Mouse (Mus musculus): ENCODE measurements at regions not wholly inside any gene's neighbourhood (a gene's known extent, or its start where the extent isn't known, plus 50 kb on each side); places are given as distances from the start of the nearest gene placed in this dataset.

- intact Hi-C loops (cut with DNase I): no loop called here
- DNase-seq: no peak
Measured at GRCm38 (mm10) chr13:35211834-35212233, 184.9 kb upstream of the Eci2 start.

- intact Hi-C loops (cut with DNase I): no loop called here
- DNase-seq: peak; percentile 58
Measured at GRCm38 (mm10) chr13:35212276-35212675, 185.4 kb upstream of the Eci2 start.

GRCm38 (mm10) chr13:35214219-35214618, 187.3 kb upstream of the Eci2 start:
- DNase-seq: no peak
- intact Hi-C loops (cut with DNase I): no loop called here

- DNase-seq: no peak
- intact Hi-C loops (cut with DNase I): no loop called here
Measured at GRCm38 (mm10) chr13:35226142-35226829, 199.4 kb upstream of the Eci2 start.

GRCm38 (mm10) chr13:35226944-35227343, 200.0 kb upstream of the Eci2 start:
- DNase-seq: no peak
- intact Hi-C loops (cut with DNase I): no loop called here

GRCm38 (mm10) chr13:35229601-35230000, 202.7 kb upstream of the Eci2 start:
- intact Hi-C loops (cut with DNase I): no loop called here
- DNase-seq: no peak

GRCm38 (mm10) chr13:35233636-35234035, 206.7 kb upstream of the Eci2 start:
- no peak for DNase-seq
- intact Hi-C loops (cut with DNase I): no loop called here

- intact Hi-C loops (cut with DNase I): no loop called here
- peak; percentile 17 for DNase-seq
Measured at GRCm38 (mm10) chr13:35241443-35241842, 214.5 kb upstream of the Eci2 start.

- DNase-seq: peak; percentile 42
- intact Hi-C loops (cut with DNase I): no loop called here
Measured at GRCm38 (mm10) chr13:35243946-35244345, 217.1 kb upstream of the Eci2 start.

GRCm38 (mm10) chr13:35257386-35257785, 230.5 kb upstream of the Eci2 start:
- DNase-seq: no peak
- intact Hi-C loops (cut with DNase I): no loop called here

- DNase-seq: no peak
- intact Hi-C loops (cut with DNase I): no loop called here
Measured at GRCm38 (mm10) chr13:35258720-35259119, 231.8 kb upstream of the Eci2 start.

- intact Hi-C loops (cut with DNase I): no loop called here
- DNase-seq: no peak
Measured at GRCm38 (mm10) chr13:35283959-35284358, 257.1 kb upstream of the Eci2 start.

GRCm38 (mm10) chr13:35302088-35302487, 275.2 kb upstream of the Eci2 start:
- intact Hi-C loops (cut with DNase I): no loop called here
- no peak for DNase-seq

- DNase-seq: no peak
- intact Hi-C loops (cut with DNase I): no loop called here
Measured at GRCm38 (mm10) chr13:35316772-35317171, 289.9 kb upstream of the Eci2 start.

- DNase-seq: no peak
- intact Hi-C loops (cut with DNase I): no loop called here
Measured at GRCm38 (mm10) chr13:35326682-35327242, 299.9 kb upstream of the Eci2 start.

- intact Hi-C loops (cut with DNase I): no loop called here
- no peak for DNase-seq
Measured at GRCm38 (mm10) chr13:35328320-35328719, 301.4 kb upstream of the Eci2 start.

GRCm38 (mm10) chr13:35330926-35331325, 304.0 kb upstream of the Eci2 start:
- intact Hi-C loops (cut with DNase I): no loop called here
- DNase-seq: no peak

- intact Hi-C loops (cut with DNase I): no loop called here
- no peak for DNase-seq
Measured at GRCm38 (mm10) chr13:35345507-35346129, 314.0 kb upstream of the Cdyl start.

- peak; percentile 80 for DNase-seq
- intact Hi-C loops (cut with DNase I): no loop called here
Measured at GRCm38 (mm10) chr13:35348283-35348682, 311.4 kb upstream of the Cdyl start.

GRCm38 (mm10) chr13:35359345-35359744, 300.3 kb upstream of the Cdyl start:
- intact Hi-C loops (cut with DNase I): no loop called here
- no peak for DNase-seq

GRCm38 (mm10) chr13:35377487-35377886, 282.1 kb upstream of the Cdyl start:
- intact Hi-C loops (cut with DNase I): no loop called here
- no peak for DNase-seq

GRCm38 (mm10) chr13:35379500-35379899, 280.1 kb upstream of the Cdyl start:
- intact Hi-C loops (cut with DNase I): no loop called here
- DNase-seq: no peak

Data from left cerebral cortex, postnatal 4 days (tissue).